Mouse (Mus musculus): ENCODE measurements around the gene Men1.

DNA sequence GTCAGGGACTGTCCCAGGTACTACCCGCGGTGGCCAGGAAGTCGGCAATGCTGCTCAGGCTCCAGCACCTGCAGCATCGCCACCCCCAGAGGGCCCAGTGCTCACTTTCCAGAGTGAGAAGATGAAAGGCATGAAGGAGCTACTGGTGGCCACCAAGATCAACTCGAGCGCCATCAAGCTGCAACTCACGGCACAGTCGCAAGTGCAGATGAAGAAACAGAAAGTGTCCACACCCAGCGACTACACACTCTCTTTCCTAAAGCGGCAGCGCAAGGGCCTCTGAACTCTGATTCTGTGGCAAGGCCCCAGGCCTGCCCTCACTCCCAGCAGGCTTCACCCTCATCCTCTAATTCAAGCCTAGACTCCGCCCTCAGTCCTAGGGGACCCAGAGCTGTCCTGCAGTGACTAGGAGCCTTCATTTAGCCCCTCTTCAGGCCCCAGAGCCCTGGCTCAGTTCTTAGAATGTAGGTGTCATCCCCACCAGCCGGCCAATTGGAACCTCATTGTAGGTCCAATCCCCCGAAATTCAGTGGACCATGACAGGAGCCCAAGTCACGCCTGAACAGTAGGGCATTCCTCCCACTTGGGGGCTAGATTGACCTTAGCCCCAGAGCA lies 5.2 kb downstream of the Men1 start:
- TF ChIP-seq CTCF (conservative IDR thresholded peaks at IDR 0.05 in 1 of 2, IDR thresholded peaks at IDR 0.05 in 1 of 2; ENCODE audit: low read depth in 2 of 2, low read length in 2 of 2) = peak in 1 of 2 experiments; percentile 77; a peak in 2 of 4 replicates
- peak; percentile 72; the same call in 1 of the 2 replicates for TF ChIP-seq MEF2A (IDR thresholded peaks at IDR 0.05; ENCODE audit: borderline replicate concordance, low read depth, low read length)
- no peak; the same call in 1 of the 2 replicates for TF ChIP-seq UBTF (IDR thresholded peaks at IDR 0.05; ENCODE audit: low read depth, low read length)
- peak; percentile 12; the same call in 1 of the 2 replicates for TF ChIP-seq NELFE (IDR thresholded peaks at IDR 0.05; ENCODE audit: low read depth, low read length)
- TF ChIP-seq POLR2A (IDR thresholded peaks at IDR 0.05; ENCODE audit: low read depth, low read length) = no peak; the same call in 1 of the 2 replicates
- no peak for TF ChIP-seq ZNF384 (IDR thresholded peaks at IDR 0.05; ENCODE audit: low read depth, low read length)
- no peak for TF ChIP-seq KAT2A (IDR thresholded peaks at IDR 0.05; ENCODE audit: insufficient replicate concordance, low read length)
